Comparison of ENCODE assay signal across 19 mouse cellular contexts in the genomic region with DNA sequence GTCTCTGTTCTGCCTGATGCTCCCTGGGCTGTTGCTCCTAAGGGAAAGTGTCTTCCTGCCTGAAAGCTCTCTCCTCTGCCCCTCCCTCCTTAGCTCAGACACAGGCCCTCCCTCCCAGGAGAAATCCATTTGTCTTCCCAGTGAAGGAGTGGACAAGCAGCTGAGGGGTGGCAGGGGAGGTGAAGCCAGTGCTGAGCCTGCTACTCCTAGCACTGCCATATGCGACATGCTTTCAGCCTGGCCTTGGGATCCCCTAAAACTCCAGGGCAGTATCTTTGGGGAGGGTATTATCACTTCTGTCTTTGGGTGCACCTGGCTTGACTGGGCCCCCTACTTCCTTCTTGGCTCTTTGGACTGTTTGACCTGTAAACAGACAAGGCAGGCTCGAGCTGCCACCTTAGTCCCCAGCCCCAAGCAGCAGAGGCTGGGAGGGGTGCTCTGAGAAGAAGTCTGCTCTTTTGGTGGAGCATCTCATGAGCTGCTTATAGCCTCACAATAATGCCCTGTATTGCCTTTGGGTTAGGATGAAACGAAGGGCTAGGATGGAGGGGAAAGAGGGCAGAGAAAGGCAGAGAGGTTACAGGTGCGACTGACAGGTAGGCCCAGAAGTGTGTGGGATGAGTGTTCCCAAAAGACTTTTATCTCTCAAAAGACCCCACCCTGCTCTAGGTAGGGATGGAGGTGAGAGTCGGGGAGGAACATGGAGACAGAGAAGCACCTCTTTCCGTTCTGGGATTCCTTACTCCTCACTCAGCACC. TPM values are rescaled to one million over a fixed set of nuclear protein-coding genes. Genes with fewer than 3 reads are reported as not detected.
A peak's percentile ranks its signal among the peaks of the same experiment; 100 is the strongest.
DNase-seq lines count a peak whose midpoint lies in the region; ATAC-seq and TF ChIP-seq lines count a peak whose summit lies in the region.
"Had no signal": no experiment of that assay in that cellular context is flagged by ENCODE, and none has a peak within 500 bp of the region (broad histone marks: within the 10 kb centered on the region; RNA-seq: fewer than 3 reads in every experiment).

No protein-coding gene starts in this region.

- peaks cover 98% of the 10 kb centered on the region for H3K27me3 ChIP-seq in heart, embryonic 15.5 days
- H3K27me3 ChIP-seq in hindbrain, embryonic 11.5 days (ENCODE audit: control insufficient read depth, insufficient read depth, low read length) = peaks cover 69% of the 10 kb centered on the region

- 0 out of 2 replicates have a peak overlapping the region, but pooled peaks have one; percentile 19 for H3K4me3 ChIP-seq in heart, embryonic 15.5 days
- H3K4me3 ChIP-seq in hindbrain, embryonic 11.5 days (ENCODE audit: low read depth, low read length) = peak overlapping the region; percentile 55
- H3K4me3 ChIP-seq: forebrain, embryonic 13.5 days; left cerebral cortex, adult 2 months had no signal

- no peak for ATAC-seq in heart, embryonic 15.5 days (replicated peaks; ENCODE audit: insufficient number of reproducible peaks, insufficient read depth, low FRiP score, low read depth)
- ATAC-seq in hindbrain, embryonic 11.5 days (ENCODE audit: low FRiP score) = peak; percentile 62
- ATAC-seq: forebrain, embryonic 13.5 days had no signal

- intact Hi-C loops in heart, postnatal 10 days (cut with DNase I) = no loop called here

- no peaks in the 10 kb centered on the region for H3K36me3 ChIP-seq in heart, embryonic 15.5 days
- H3K36me3 ChIP-seq in hindbrain, embryonic 11.5 days (ENCODE audit: control insufficient read depth, insufficient read depth, low read length) = no peaks in the 10 kb centered on the region

- peaks cover 18% of the 10 kb centered on the region for H3K4me1 ChIP-seq in heart, embryonic 15.5 days (replicated peaks)
- no peaks in the 10 kb centered on the region; the same call in 1 of the 2 replicates for H3K4me1 ChIP-seq in hindbrain, embryonic 11.5 days (replicated peaks; ENCODE audit: control insufficient read depth, insufficient read depth, low read length)

- no peak overlapping the region for H3K4me2 ChIP-seq in heart, embryonic 15.5 days
- peak overlapping the region; percentile 64 for H3K4me2 ChIP-seq in hindbrain, embryonic 11.5 days (replicated peaks; ENCODE audit: low read depth, low read length)
- H3K4me2 ChIP-seq: forebrain, embryonic 13.5 days had no signal

- H3K9me3 ChIP-seq in heart, embryonic 15.5 days (replicated peaks) = no peaks in the 10 kb centered on the region
- H3K9me3 ChIP-seq in hindbrain, embryonic 11.5 days (ENCODE audit: control insufficient read depth, low read length) = no peaks in the 10 kb centered on the region
- H3K9me3 ChIP-seq: forebrain, embryonic 13.5 days had no signal

- no peak overlapping the region for H3K27ac ChIP-seq in heart, embryonic 15.5 days
- peak overlapping the region; percentile 85 for H3K27ac ChIP-seq in hindbrain, embryonic 11.5 days (ENCODE audit: low read depth, low read length)
- H3K27ac ChIP-seq: forebrain, embryonic 13.5 days; left cerebral cortex, adult 2 months; macrophage had no signal

- 8% methylated on average over 6 of the region's 6 CpGs for WGBS in heart, embryonic 15.5 days
- under 1% methylated on average over 6 of the region's 6 CpGs for WGBS in hindbrain, embryonic 11.5 days

- no peak overlapping the region for H3K9ac ChIP-seq in heart, embryonic 15.5 days
- peak overlapping the region; percentile 85 for H3K9ac ChIP-seq in hindbrain, embryonic 11.5 days (ENCODE audit: low read depth, low read length)
- H3K9ac ChIP-seq: forebrain, embryonic 13.5 days had no signal

- no peak for TF ChIP-seq POLR2A in brain, embryonic 14.5 days (IDR thresholded peaks at IDR 0.05; ENCODE audit: borderline replicate concordance, extremely low read depth, insufficient read depth, insufficient read length, poor library complexity, severe bottlenecking)

- no peak for DNase-seq in heart, postnatal 10 days
- peak; percentile 6 for DNase-seq in brain, embryonic 14.5 days (ENCODE audit: low read depth)
- DNase-seq in hindbrain, embryonic 11.5 days (ENCODE audit: low spot score) = peak; percentile 67
- DNase-seq in mesoderm, embryonic 11.5 days (ENCODE audit: low read depth, low spot score) = peak; percentile 80
- DNase-seq in thymus, postnatal 10 days (ENCODE audit: low spot score in 2 of 2) = no peak
- DNase-seq in gastrocnemius, postnatal 10 days = no peak
- DNase-seq in gastrocnemius, adult 8-10 months (ENCODE audit: low spot score in 2 of 2) = no peak
- DNase-seq: adrenal gland, adult 2 months; retina, postnatal 1 day; thymus, postnatal 25 days had no signal

- no peak for TF ChIP-seq CTCF in brain, embryonic 14.5 days (IDR thresholded peaks at IDR 0.05; ENCODE audit: borderline replicate concordance, extremely low read depth, insufficient read depth, insufficient read length)

RNA-seq across cellular contexts. Expression of gene Hoxd1, which starts 17.1 kb away (rescaled TPM):
- polyA plus RNA-seq in heart, embryonic 15.5 days (2015; fragmentation: Nextera tagmentation; extraction: Ambion mirVana) = not detected in 2 replicates
- total RNA-seq in heart, postnatal 10 days (2021) = not detected
- 0.34 and 1.3 TPM in 2 replicates for polyA plus RNA-seq in brain, embryonic 14.5 days (2012; rRNA removed)
- 1.5 and 1.7 TPM in 2 replicates for polyA plus RNA-seq in hindbrain, embryonic 11.5 days (2014; fragmentation: Nextera tagmentation; extraction: Ambion mirVana)
- total RNA-seq in gastrocnemius, postnatal 10 days (2021) = not detected
- not detected for total RNA-seq in gastrocnemius, adult 8-10 months (2022)
- total RNA-seq: adrenal gland, adult 2 months; common myeloid progenitor, adult 5-6 weeks; gastrocnemius, adult 18-20 months; left cerebral cortex, adult 2 months; liver, adult 2 months had no signal
- polyA plus RNA-seq: adrenal gland, adult 2 months; forebrain, embryonic 13.5 days; heart, postnatal 0 days; large intestine, adult 2 months; liver, adult 2 months; macrophage had no signal

RNA-seq across cellular contexts. Expression of gene Gm28230, which starts 19.2 kb away (rescaled TPM):
- not detected in 2 replicates for polyA plus RNA-seq in heart, embryonic 15.5 days (2015; fragmentation: Nextera tagmentation; extraction: Ambion mirVana)
- not detected for total RNA-seq in heart, postnatal 10 days (2021)
- 0.44 and 1.7 TPM in 2 replicates for polyA plus RNA-seq in brain, embryonic 14.5 days (2012; rRNA removed)
- polyA plus RNA-seq in hindbrain, embryonic 11.5 days (2014; fragmentation: Nextera tagmentation; extraction: Ambion mirVana) = 0.73 and 0.89 TPM in 2 replicates
- total RNA-seq in gastrocnemius, postnatal 10 days (2021) = under 1 TPM; 0.21 to 0.43 TPM
- under 1 TPM in 1 of 4 experiments, not detected in 3; 0.31 TPM for total RNA-seq in gastrocnemius, adult 8-10 months (2022)
- total RNA-seq: common myeloid progenitor, adult 5-6 weeks; left cerebral cortex, adult 2 months; liver, adult 2 months had no signal
- polyA plus RNA-seq: forebrain, embryonic 13.5 days; heart, postnatal 0 days; liver, adult 2 months; macrophage had no signal

RNA-seq across cellular contexts. Expression of gene Hoxd4, which starts 34.0 kb away (rescaled TPM):
- polyA plus RNA-seq in heart, embryonic 15.5 days (2015; fragmentation: Nextera tagmentation; extraction: Ambion mirVana) = 0.09 and 0.15 TPM in 2 replicates
- under 1 TPM; 0.55 to 0.57 TPM for total RNA-seq in heart, postnatal 10 days (2021)
- polyA plus RNA-seq in brain, embryonic 14.5 days (2012; rRNA removed) = 0.81 and 5.5 TPM in 2 replicates
- 3.3 and 3.7 TPM in 2 replicates for polyA plus RNA-seq in hindbrain, embryonic 11.5 days (2014; fragmentation: Nextera tagmentation; extraction: Ambion mirVana)
- 1 to 10 TPM; 2.1 to 4.8 TPM for total RNA-seq in gastrocnemius, postnatal 10 days (2021)
- 1 to 10 TPM; 1.1 to 1.9 (median 1.5) TPM for total RNA-seq in gastrocnemius, adult 8-10 months (2022)
- total RNA-seq: common myeloid progenitor, adult 5-6 weeks; left cerebral cortex, adult 2 months had no signal
- polyA plus RNA-seq: forebrain, embryonic 13.5 days; macrophage had no signal

RNA-seq across cellular contexts. Expression of gene Hoxd3, which starts 34.0 kb away (rescaled TPM):
- 0.29 and 1.0 TPM in 2 replicates for polyA plus RNA-seq in heart, embryonic 15.5 days (2015; fragmentation: Nextera tagmentation; extraction: Ambion mirVana)
- not detected for total RNA-seq in heart, postnatal 10 days (2021)
- 9.6 and 47.4 TPM in 2 replicates for polyA plus RNA-seq in brain, embryonic 14.5 days (2012; rRNA removed)
- 49.5 and 58.0 TPM in 2 replicates for polyA plus RNA-seq in hindbrain, embryonic 11.5 days (2014; fragmentation: Nextera tagmentation; extraction: Ambion mirVana)
- total RNA-seq in gastrocnemius, postnatal 10 days (2021) = under 1 TPM in 1 of 2 experiments, not detected in 1; 0.26 TPM
- under 1 TPM in 2 of 4 experiments, not detected in 2; 0.17 to 0.29 TPM for total RNA-seq in gastrocnemius, adult 8-10 months (2022)
- total RNA-seq: common myeloid progenitor, adult 5-6 weeks; gastrocnemius, adult 18-20 months; left cerebral cortex, adult 2 months; liver, adult 2 months had no signal
- polyA plus RNA-seq: forebrain, embryonic 13.5 days; liver, adult 2 months; macrophage had no signal

RNA-seq across cellular contexts. Expression of gene Hoxd8, which starts 41.3 kb away (rescaled TPM):
- 0.24 and 0.56 TPM in 2 replicates for polyA plus RNA-seq in heart, embryonic 15.5 days (2015; fragmentation: Nextera tagmentation; extraction: Ambion mirVana)
- 1 to 10 TPM; 1.9 to 2.5 TPM for total RNA-seq in heart, postnatal 10 days (2021)
- 0.73 and 1.6 TPM in 2 replicates for polyA plus RNA-seq in brain, embryonic 14.5 days (2012; rRNA removed)
- polyA plus RNA-seq in hindbrain, embryonic 11.5 days (2014; fragmentation: Nextera tagmentation; extraction: Ambion mirVana) = 0.19 and 0.50 TPM in 2 replicates
- total RNA-seq in gastrocnemius, postnatal 10 days (2021) = 10 to 100 TPM; 38.3 to 46.1 TPM
- 10 to 100 TPM; 46.8 to 53.5 (median 51.3) TPM for total RNA-seq in gastrocnemius, adult 8-10 months (2022)
- total RNA-seq: common myeloid progenitor, adult 5-6 weeks; left cerebral cortex, adult 2 months; liver, adult 2 months had no signal
- polyA plus RNA-seq: forebrain, embryonic 13.5 days; macrophage had no signal

Comparison
In these comparisons a context has a peak if more than half of its experiments do, and no peak if none do; other contexts are left out.
1. DNase-seq: peak in brain, embryonic 14.5 days (single experiment), hindbrain, embryonic 11.5 days (single experiment) and mesoderm, embryonic 11.5 days (single experiment); none in heart, postnatal 10 days (0 of 2), thymus, postnatal 10 days (0 of 2), gastrocnemius, postnatal 10 days (single experiment) and gastrocnemius, adult 8-10 months (0 of 2).